Mouse (Mus musculus) heart, adult 2 months (tissue): ENCODE measurements around the gene Tyk2.

Source experiments
- CTCF ChIP-seq: fragments of 200-600 bp; IDR thresholded peaks from 2 replicates; pipeline ENCODE4 v1.8.1; 2022; ENCODE audit warnings: antibody characterized with exemption, mild to moderate bottlenecking, moderate library complexity
- EP300 ChIP-seq: fragments of 200-500 bp; IDR thresholded peaks from 2 replicates; pipeline ENCODE4 v1.6.1; 2011; ENCODE audit warnings: low read depth, low read length, control low read depth; ENCODE audit not compliant: insufficient read depth
- POLR2A ChIP-seq: fragments of 200-500 bp; IDR thresholded peaks from 2 replicates; pipeline ENCODE4 v1.6.1; 2011; ENCODE audit warnings: mild to moderate bottlenecking, low read depth, low read length, control low read depth; ENCODE audit not compliant: insufficient read depth

- no peak for TF ChIP-seq CTCF
- TF ChIP-seq EP300, result no peak
- no peak for TF ChIP-seq POLR2A
Measured at GRCm38 (mm10) chr9:21095958-21096357, 35.1 kb downstream of the Tyk2 start.
